Mouse (Mus musculus) MEL (cell line): ENCODE measurements at regions not wholly inside any gene's neighbourhood (a gene's known extent, or its start where the extent isn't known, plus 50 kb on each side); places are given as distances from the start of the nearest gene placed in this dataset.

Experiments used
- DNase-seq: peaks from one replicate; pipeline ENCODE4 v3.0.0; 2011; ENCODE audit warnings: low read depth, low spot score
- H3K27ac ChIP-seq: 2 replicates; pipeline ENCODE4 v1.5.1; 2012; ENCODE audit warnings: low read depth, mild to moderate bottlenecking, control low read depth, low read length, moderate library complexity; ENCODE audit not compliant: control insufficient read depth
- H3K27me3 ChIP-seq, 2 experiments: fragments of 150-350 bp in 1 of 2; sonication (generic) in 1 of 2; 2 replicates each; pipeline ENCODE4 v1.6.1; 2012; ENCODE audit warnings: low read length in 2 of 2, mild to moderate bottlenecking in 2 of 2, improper control_type of control experiment in 1 of 2, moderate library complexity in 1 of 2; ENCODE audit not compliant: insufficient read depth in 2 of 2, control insufficient read depth in 1 of 2
- H3K36me3 ChIP-seq, 2 experiments: 2 replicates each; pipeline ENCODE4 v1.6.1; 2012 to 2014; ENCODE audit warnings: low read length in 2 of 2, improper control_type of control experiment in 1 of 2, inconsistent platforms in 1 of 2, mild to moderate bottlenecking in 1 of 2; ENCODE audit not compliant: insufficient read depth in 2 of 2, control insufficient read depth in 1 of 2
- H3K4me1 ChIP-seq, 2 experiments: fragments of 150-350 bp in 1 of 2; sonication (generic) in 1 of 2; 2 replicates each; pipeline ENCODE4 v1.6.1; 2012; ENCODE audit warnings: low read length in 2 of 2, improper control_type of control experiment in 1 of 2, mild to moderate bottlenecking in 1 of 2; ENCODE audit not compliant: insufficient read depth in 2 of 2, control insufficient read depth in 1 of 2
- H3K4me3 ChIP-seq, 2 experiments: fragments of 150-350 bp in 1 of 2; sonication (generic) in 1 of 2; 2 replicates each; pipeline ENCODE4 v1.5.1; 2012; ENCODE audit warnings: low read depth in 2 of 2, low read length in 2 of 2, mild to moderate bottlenecking in 2 of 2, moderate library complexity in 2 of 2, control low read depth in 1 of 2, improper control_type of control experiment in 1 of 2; ENCODE audit not compliant: control insufficient read depth in 1 of 2, insufficient read depth in 1 of 2
- H3K79me2 ChIP-seq: 2 replicates; pipeline ENCODE4 v1.6.1; 2012; ENCODE audit warnings: mild to moderate bottlenecking, low read length, moderate library complexity; ENCODE audit not compliant: control insufficient read depth, poor library complexity, insufficient read depth
- H3K9ac ChIP-seq: 2 replicates; pipeline ENCODE4 v1.6.1; 2012; ENCODE audit warnings: low read depth, mild to moderate bottlenecking, control low read depth, low read length, moderate library complexity; ENCODE audit not compliant: control insufficient read depth, poor library complexity, severe bottlenecking
- H3K9me3 ChIP-seq: fragments of 150-350 bp; sonication (generic); replicated peaks from 2 replicates; pipeline ENCODE4 v1.6.1; 2012; ENCODE audit warnings: mild to moderate bottlenecking, low read length, improper control_type of control experiment, moderate library complexity; ENCODE audit not compliant: insufficient read depth
- E2F4 ChIP-seq: IDR thresholded peaks from 2 replicates; pipeline ENCODE4 v1.6.1; 2011; ENCODE audit warnings: low read depth, low read length, improper control_type of control experiment, borderline replicate concordance
- GABPA ChIP-seq: IDR thresholded peaks from 2 replicates; pipeline ENCODE4 v1.6.1; 2012; ENCODE audit warnings: low read depth, mild to moderate bottlenecking, inconsistent platforms, low read length, improper control_type of control experiment, moderate library complexity
- GATA1 ChIP-seq: IDR thresholded peaks from 2 replicates; pipeline ENCODE4 v1.6.1; 2011; ENCODE audit warnings: low read depth, low read length, improper control_type of control experiment
- HCFC1 ChIP-seq: IDR thresholded peaks from 2 replicates; pipeline ENCODE4 v1.6.1; 2012; ENCODE audit warnings: low read depth, mild to moderate bottlenecking, inconsistent platforms, low read length, improper control_type of control experiment, moderate library complexity
- JUND ChIP-seq: IDR thresholded peaks from 2 replicates; pipeline ENCODE4 v1.6.1; 2011; ENCODE audit warnings: low read depth, mild to moderate bottlenecking, improper control_type of control experiment, low read length
- MAFK ChIP-seq: IDR thresholded peaks from 2 replicates; pipeline ENCODE4 v1.6.1; 2011; ENCODE audit warnings: low read depth, mild to moderate bottlenecking, low read length, improper control_type of control experiment, borderline replicate concordance
- POLR2AphosphoS2 ChIP-seq: IDR thresholded peaks from 2 replicates; pipeline ENCODE4 v1.6.1; 2011; ENCODE audit warnings: low read length, improper control_type of control experiment
- POLR2AphosphoS5 ChIP-seq: IDR thresholded peaks from 2 replicates; pipeline ENCODE4 v1.6.1; 2012; ENCODE audit warnings: low read depth, borderline replicate concordance, mild to moderate bottlenecking, inconsistent platforms, low read length, moderate library complexity, mixed read lengths
- RAD21 ChIP-seq: IDR thresholded peaks from 2 replicates; pipeline ENCODE4 v1.6.1; 2011; ENCODE audit warnings: mild to moderate bottlenecking, low read depth, low read length, improper control_type of control experiment
- SMC3 ChIP-seq: IDR thresholded peaks from 2 replicates; pipeline ENCODE4 v1.6.1; 2011; ENCODE audit warnings: low read depth, low read length, improper control_type of control experiment
- TCF12 ChIP-seq: IDR thresholded peaks from 2 replicates; pipeline ENCODE4 v1.6.1; 2014; ENCODE audit warnings: low read depth, mild to moderate bottlenecking, inconsistent platforms, low read length, improper control_type of control experiment, moderate library complexity
- USF2 ChIP-seq, 2 experiments: IDR thresholded peaks; 2 replicates each; pipeline ENCODE4 v1.6.1; 2011 to 2012; ENCODE audit warnings: improper control_type of control experiment in 2 of 2, low read length in 2 of 2, borderline replicate concordance in 1 of 2, inconsistent platforms in 1 of 2, low read depth in 1 of 2, mild to moderate bottlenecking in 1 of 2; ENCODE audit not compliant: insufficient read depth in 1 of 2
- ZC3H11A ChIP-seq: IDR thresholded peaks from 2 replicates; pipeline ENCODE4 v1.6.1; 2012; ENCODE audit warnings: low read depth, mild to moderate bottlenecking, inconsistent platforms, low read length, improper control_type of control experiment
- ZKSCAN1 ChIP-seq: IDR thresholded peaks from 2 replicates; pipeline ENCODE4 v1.6.1; 2012; ENCODE audit warnings: low read depth, mild to moderate bottlenecking, inconsistent platforms, low read length, improper control_type of control experiment, moderate library complexity
- ZMIZ1 ChIP-seq: IDR thresholded peaks from 2 replicates; pipeline ENCODE4 v1.6.1; 2012; ENCODE audit warnings: low read depth, mild to moderate bottlenecking, inconsistent platforms, low read length, improper control_type of control experiment, moderate library complexity
- ZNF384 ChIP-seq: IDR thresholded peaks from 2 replicates; pipeline ENCODE4 v1.6.1; 2012; ENCODE audit warnings: low read depth, mild to moderate bottlenecking, inconsistent platforms, low read length, improper control_type of control experiment

GRCm38 (mm10) chr16:92943901-92944300 lies 118.0 kb upstream of the Runx1 start:
- Histone ChIP-seq H3K4me3 (no peak overlapping the region), H3K4me1 (no peaks in the 10 kb centered on the region), H3K79me2 (no peaks in the 10 kb centered on the region), H3K9ac (no peak overlapping the region), H3K27ac (no peak overlapping the region), H3K9me3 (no peaks in the 10 kb centered on the region), H3K27me3 (peaks cover 2 to 3% of the 10 kb centered on the region in 2 experiments; a peak in 3 of 4 replicates), H3K36me3 (no peaks in the 10 kb centered on the region)
- no peak for TF ChIP-seq ZC3H11A
- TF ChIP-seq ZKSCAN1, result no peak
- TF ChIP-seq RAD21, result no peak
- no peak for DNase-seq

- no peak overlapping the region for H3K9ac ChIP-seq
- TF ChIP-seq POLR2AphosphoS2 (no peak), HCFC1 (no peak), GATA1 (no peak), JUND (no peak), E2F4 (no peak), ZKSCAN1 (no peak), GABPA (no peak), ZMIZ1 (no peak), ZNF384 (no peak), USF2 (IDR thresholded peaks at IDR 0.05; ENCODE audit: borderline replicate concordance in 1 of 2, insufficient read depth in 1 of 2, low read depth in 1 of 2, low read length in 2 of 2) (no peak), TCF12 (no peak), SMC3 (no peak), POLR2AphosphoS5 (no peak), RAD21 (no peak), MAFK (no peak)
- no peaks in the 10 kb centered on the region for H3K4me1 ChIP-seq
- H3K79me2 ChIP-seq, result no peaks in the 10 kb centered on the region
- H3K27me3 ChIP-seq, result peaks cover 2 to 3% of the 10 kb centered on the region in 2 experiments; a peak in 3 of 4 replicates
- no peak overlapping the region for H3K4me3 ChIP-seq
- no peaks in the 10 kb centered on the region for H3K36me3 ChIP-seq
- H3K9me3 ChIP-seq, result no peaks in the 10 kb centered on the region
- no peak overlapping the region for H3K27ac ChIP-seq
- no peak for DNase-seq
Observed at GRCm38 (mm10) chr16:92939618-92940017, 113.7 kb upstream of the Runx1 start.
